Mouse (Mus musculus): ENCODE results near the gene Cep112. TPM values are rescaled to one million over a fixed set of nuclear protein-coding genes. Genes with fewer than 3 reads are reported as not detected.

The Cep112 gene
- polyA plus RNA-seq, 2 experiments: 0.76 to 1.7 TPM

DNA sequence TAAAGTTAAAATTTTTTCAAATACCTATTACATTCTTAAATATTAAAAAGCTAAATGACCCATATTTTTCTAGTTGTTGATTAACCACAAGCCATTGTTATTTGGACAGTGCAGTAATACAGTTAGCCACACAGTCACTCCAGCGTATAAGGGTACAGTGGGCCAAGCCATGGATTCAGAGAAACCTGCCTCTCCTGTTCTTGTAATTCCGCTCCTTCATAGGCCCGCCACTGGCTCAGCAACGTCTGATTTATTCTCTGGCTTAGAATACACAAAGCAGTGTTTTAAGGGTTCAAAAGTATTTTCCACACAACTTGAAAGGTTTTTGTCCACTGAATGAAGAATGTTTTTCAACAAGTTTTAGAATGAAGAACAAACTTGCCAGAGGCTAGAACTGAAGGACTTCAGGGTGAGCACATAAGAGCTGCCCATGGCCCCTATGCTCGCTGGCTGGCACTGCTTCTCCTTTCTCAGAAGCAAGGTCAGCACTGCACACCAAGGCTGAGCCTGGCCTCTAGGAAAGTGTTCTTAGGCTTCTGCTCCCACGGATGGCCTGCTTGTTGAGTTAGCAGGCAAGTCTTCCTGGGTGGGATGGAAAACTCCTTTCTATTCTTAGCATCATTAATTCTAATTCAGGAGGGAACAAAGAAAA lies 349.2 kb downstream of the Cep112 start:
- ATAC-seq (ENCODE audit: insufficient read depth) (no peak), DNase-seq (ENCODE audit: low read depth in 3 of 3, low spot score in 3 of 3) (no peak)
- Histone ChIP-seq H3K27me3 (ENCODE audit: control insufficient read depth, insufficient read depth, low read length) (no peaks in the 10 kb centered on the region), H3K36me3 (replicated peaks; ENCODE audit: control insufficient read depth, insufficient read depth, low read depth) (no peaks in the 10 kb centered on the region), H3K27ac (no peak overlapping the region), H3K4me1 (replicated peaks; ENCODE audit: control insufficient read depth in 2 of 2, insufficient read depth in 2 of 2, low read length in 1 of 2) (no peaks in the 10 kb centered on the region), H3K4me2 (ENCODE audit: low read depth) (no peak overlapping the region), H3K9me3 (ENCODE audit: control insufficient read depth, low read length) (no peaks in the 10 kb centered on the region), H3K4me3 (ENCODE audit: insufficient read depth in 1 of 2, low read depth in 2 of 2, low read length in 2 of 2) (no peak overlapping the region), H3K9ac (replicated peaks) (no peak overlapping the region)
- TF ChIP-seq CTCF (IDR thresholded peaks at IDR 0.05; ENCODE audit: low read depth): no peak
- TF ChIP-seq EP300 (IDR thresholded peaks at IDR 0.05; ENCODE audit: low read depth): no peak
- WGBS (ENCODE audit: insufficient replicate concordance): 59% methylated on average over 6 of the region's 6 CpGs

DNA sequence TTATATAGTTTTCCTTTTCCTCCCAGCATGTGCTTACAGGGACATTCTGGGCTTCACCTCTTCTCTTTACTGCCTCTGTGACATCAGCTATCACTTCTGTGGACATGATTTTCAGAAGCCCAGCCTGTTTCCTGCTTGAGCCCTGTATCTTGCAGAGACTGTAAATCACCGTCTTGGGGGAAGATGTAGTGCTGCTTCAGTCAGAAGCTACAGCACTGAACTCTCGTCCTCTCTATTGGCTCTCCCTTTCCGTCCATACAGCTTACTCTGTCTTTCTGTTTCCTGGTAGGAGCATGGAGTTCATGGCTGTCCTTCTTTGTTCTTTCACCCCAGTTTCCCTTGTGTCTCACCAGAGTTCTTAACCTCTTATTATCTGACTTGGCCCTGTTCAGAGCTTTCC lies 352.2 kb downstream of the Cep112 start:
- TF ChIP-seq CTCF (IDR thresholded peaks at IDR 0.05; ENCODE audit: low read depth) (no peak), EP300 (IDR thresholded peaks at IDR 0.05; ENCODE audit: low read depth) (no peak)
- ATAC-seq (ENCODE audit: insufficient read depth): no peak
- WGBS (ENCODE audit: insufficient replicate concordance): 37% methylated on average over 3 of the region's 3 CpGs

DNA sequence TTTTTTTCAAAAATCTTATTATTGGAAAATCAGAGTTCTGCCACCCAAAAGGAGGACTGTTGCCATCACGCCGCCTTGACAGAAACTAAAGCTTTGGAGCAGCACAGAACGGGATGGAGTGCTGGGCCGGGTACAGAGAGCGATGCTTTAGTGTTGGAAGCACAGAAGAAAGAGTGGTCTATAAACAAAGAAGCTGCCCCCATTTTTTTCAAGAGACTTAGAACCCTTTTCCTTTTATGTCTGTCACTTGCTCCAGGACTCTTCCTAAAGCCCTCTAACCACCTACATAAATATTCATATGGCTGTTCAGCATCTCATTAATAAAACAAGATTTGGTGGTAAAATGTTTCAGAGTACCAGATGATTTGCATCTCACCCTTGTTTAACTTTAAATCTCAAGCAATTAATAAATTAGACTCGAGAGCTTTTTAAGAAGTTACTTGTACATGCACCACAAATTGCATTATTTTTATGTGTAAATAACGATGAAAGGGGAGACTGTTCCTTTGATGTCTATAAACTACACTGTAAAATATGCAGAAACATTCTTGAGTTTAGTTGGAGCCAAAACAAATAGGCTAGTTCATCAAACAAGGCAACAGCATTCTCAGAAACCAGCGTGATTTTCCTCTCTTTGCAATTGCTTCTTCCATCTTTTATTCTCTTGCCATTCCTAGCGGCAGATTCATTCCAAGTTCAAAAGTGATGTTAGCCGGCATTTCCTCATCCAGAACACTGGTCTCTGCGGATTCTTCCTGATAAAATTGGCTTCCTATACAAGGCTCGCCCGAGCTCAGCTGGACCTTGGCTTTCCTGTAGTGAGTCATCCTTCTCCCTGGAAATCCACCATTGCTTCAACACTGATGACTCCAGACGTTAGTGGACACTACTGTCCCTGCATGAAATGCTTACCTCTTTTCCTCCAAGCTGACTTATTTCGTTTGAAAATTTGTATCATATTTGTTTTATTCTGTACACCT lies 355.6 kb downstream of the Cep112 start:
- DNase-seq (ENCODE audit: low read depth in 3 of 3, low spot score in 3 of 3) (no peak), ATAC-seq (ENCODE audit: insufficient read depth) (no peak)
- no peaks in the 10 kb centered on the region for H3K36me3 ChIP-seq (replicated peaks; ENCODE audit: control insufficient read depth, insufficient read depth, low read depth)
- H3K9ac ChIP-seq (replicated peaks): no peak overlapping the region
- H3K4me3 ChIP-seq (ENCODE audit: insufficient read depth in 1 of 2, low read depth in 2 of 2, low read length in 2 of 2): no peak overlapping the region
- H3K4me2 ChIP-seq (ENCODE audit: low read depth): no peak overlapping the region
- TF ChIP-seq CTCF (IDR thresholded peaks at IDR 0.05; ENCODE audit: low read depth): no peak
- no peak for TF ChIP-seq EP300 (IDR thresholded peaks at IDR 0.05; ENCODE audit: low read depth)
- H3K27me3 ChIP-seq (ENCODE audit: control insufficient read depth, insufficient read depth, low read length): no peaks in the 10 kb centered on the region
- 53% methylated on average over 15 of the region's 15 CpGs for WGBS (ENCODE audit: insufficient replicate concordance)
- no peak overlapping the region for H3K27ac ChIP-seq
- no peaks in the 10 kb centered on the region for H3K4me1 ChIP-seq (replicated peaks; ENCODE audit: control insufficient read depth in 2 of 2, insufficient read depth in 2 of 2, low read length in 1 of 2)
- H3K9me3 ChIP-seq (ENCODE audit: control insufficient read depth, low read length): no peaks in the 10 kb centered on the region

More for the DNA sequence above, 352.2 kb downstream of the Cep112 start:
- no peaks in the 10 kb centered on the region for H3K27me3 ChIP-seq (ENCODE audit: control insufficient read depth, insufficient read depth, low read length)
- H3K4me3 ChIP-seq (ENCODE audit: insufficient read depth in 1 of 2, low read depth in 2 of 2, low read length in 2 of 2): no peak overlapping the region
- H3K27ac ChIP-seq: no peak overlapping the region
- H3K9me3 ChIP-seq (ENCODE audit: control insufficient read depth, low read length): no peaks in the 10 kb centered on the region
- no peaks in the 10 kb centered on the region for H3K36me3 ChIP-seq (replicated peaks; ENCODE audit: control insufficient read depth, insufficient read depth, low read depth)
- no peak overlapping the region for H3K9ac ChIP-seq (replicated peaks)
- H3K4me1 ChIP-seq (replicated peaks; ENCODE audit: control insufficient read depth in 2 of 2, insufficient read depth in 2 of 2, low read length in 1 of 2): no peaks in the 10 kb centered on the region
- DNase-seq (ENCODE audit: low read depth in 3 of 3, low spot score in 3 of 3): no peak
- H3K4me2 ChIP-seq (ENCODE audit: low read depth): no peak overlapping the region

DNA sequence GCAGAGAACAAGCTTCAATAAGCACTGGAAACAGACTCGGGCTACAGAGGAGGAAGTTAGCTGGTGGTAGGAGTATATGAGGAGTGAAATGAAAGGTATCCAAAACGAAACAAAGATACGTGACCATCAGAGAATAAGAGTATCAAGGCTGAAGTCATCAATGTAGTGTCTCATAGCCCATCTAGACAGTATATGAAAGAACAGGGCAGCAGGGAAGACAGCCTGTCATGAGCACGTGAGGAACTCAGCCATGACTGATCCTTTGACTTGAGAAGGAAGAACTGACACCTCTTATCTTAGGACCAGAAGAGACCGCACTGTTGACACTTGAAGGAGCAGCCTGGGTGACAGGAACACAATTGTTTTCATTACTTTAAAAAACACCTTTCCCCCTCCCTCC lies 373.4 kb downstream of the Cep112 start:
- Histone ChIP-seq H3K9ac (replicated peaks) (no peak overlapping the region), H3K27ac (no peak overlapping the region), H3K36me3 (replicated peaks; ENCODE audit: control insufficient read depth, insufficient read depth, low read depth) (no peaks in the 10 kb centered on the region), H3K9me3 (ENCODE audit: control insufficient read depth, low read length) (no peaks in the 10 kb centered on the region), H3K4me2 (ENCODE audit: low read depth) (no peak overlapping the region), H3K27me3 (ENCODE audit: control insufficient read depth, insufficient read depth, low read length) (no peaks in the 10 kb centered on the region), H3K4me3 (ENCODE audit: insufficient read depth in 1 of 2, low read depth in 2 of 2, low read length in 2 of 2) (no peak overlapping the region), H3K4me1 (replicated peaks; ENCODE audit: control insufficient read depth in 2 of 2, insufficient read depth in 2 of 2, low read length in 1 of 2) (no peaks in the 10 kb centered on the region)
- TF ChIP-seq EP300 (IDR thresholded peaks at IDR 0.05; ENCODE audit: low read depth): no peak
- TF ChIP-seq CTCF (IDR thresholded peaks at IDR 0.05; ENCODE audit: low read depth): no peak
- ATAC-seq (ENCODE audit: insufficient read depth) (no peak), DNase-seq (ENCODE audit: low read depth in 3 of 3, low spot score in 3 of 3) (no peak)
- WGBS (ENCODE audit: insufficient replicate concordance): 29% methylated on average over 5 of the region's 5 CpGs

DNA sequence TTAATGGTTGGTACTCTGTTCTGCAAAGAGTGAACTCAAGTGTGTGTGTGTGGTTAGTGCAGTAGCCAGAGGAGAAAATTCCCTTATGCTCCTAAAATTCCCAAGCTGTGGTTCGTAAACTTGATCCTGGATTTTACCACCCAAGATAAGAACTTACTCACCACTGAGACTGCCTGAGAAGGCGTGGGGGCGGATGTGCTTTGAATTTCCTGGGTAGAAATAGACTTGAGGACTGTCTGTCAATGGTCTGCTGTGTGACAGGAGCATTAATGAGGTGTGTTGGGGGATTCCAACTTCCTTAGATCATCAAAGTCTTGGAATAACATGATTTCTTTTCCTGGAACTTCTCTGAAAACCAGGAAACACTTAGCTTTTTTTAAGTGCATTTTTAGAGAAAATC lies 374.7 kb downstream of the Cep112 start:
- H3K9ac ChIP-seq (replicated peaks): no peak overlapping the region
- no peak for ATAC-seq (ENCODE audit: insufficient read depth)
- H3K36me3 ChIP-seq (replicated peaks; ENCODE audit: control insufficient read depth, insufficient read depth, low read depth): no peaks in the 10 kb centered on the region
- no peak overlapping the region for H3K4me2 ChIP-seq (ENCODE audit: low read depth)
- DNase-seq (ENCODE audit: low read depth in 3 of 3, low spot score in 3 of 3): no peak
- no peak overlapping the region for H3K27ac ChIP-seq
- no peaks in the 10 kb centered on the region for H3K9me3 ChIP-seq (ENCODE audit: control insufficient read depth, low read length)
- H3K4me3 ChIP-seq (ENCODE audit: insufficient read depth in 1 of 2, low read depth in 2 of 2, low read length in 2 of 2): no peak overlapping the region
- H3K4me1 ChIP-seq (replicated peaks; ENCODE audit: control insufficient read depth in 2 of 2, insufficient read depth in 2 of 2, low read length in 1 of 2): no peaks in the 10 kb centered on the region
- no peak for TF ChIP-seq EP300 (IDR thresholded peaks at IDR 0.05; ENCODE audit: low read depth)
- TF ChIP-seq CTCF (IDR thresholded peaks at IDR 0.05; ENCODE audit: low read depth): no peak
- 43% methylated on average over 3 of the region's 3 CpGs for WGBS (ENCODE audit: insufficient replicate concordance)
- H3K27me3 ChIP-seq (ENCODE audit: control insufficient read depth, insufficient read depth, low read length): no peaks in the 10 kb centered on the region

All from liver, embryonic 14.5 days (tissue).